Mouse (Mus musculus): ENCODE results near the gene Mdga1.

Gene Mdga1

DNA sequence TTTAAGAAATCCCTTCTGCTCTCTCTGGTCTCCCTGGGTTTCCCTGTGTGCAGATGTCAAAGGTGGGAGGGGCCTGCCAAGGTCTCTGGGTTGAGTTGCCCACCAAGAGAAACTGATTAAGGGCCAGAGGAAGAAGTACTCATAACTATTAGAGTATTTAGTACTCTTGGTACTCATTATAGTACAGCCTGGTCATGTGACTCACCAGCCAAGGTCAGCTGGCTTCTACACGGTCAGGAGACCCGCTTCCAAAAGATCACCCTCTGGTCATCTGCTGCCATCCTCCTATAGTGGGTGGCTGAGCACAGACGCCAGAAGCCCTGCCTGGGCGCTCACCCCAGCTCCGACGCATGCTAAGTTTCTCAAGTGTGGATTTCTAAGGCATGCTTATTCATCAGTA, 124.9 kb downstream of the Mdga1 start:
- DNase-seq (ENCODE audit: low spot score), result no peak

GRCm38 (mm10) chr17:29843419-29844162, 126.3 kb downstream of the Mdga1 start:
- no peak for DNase-seq (ENCODE audit: low spot score)

DNA sequence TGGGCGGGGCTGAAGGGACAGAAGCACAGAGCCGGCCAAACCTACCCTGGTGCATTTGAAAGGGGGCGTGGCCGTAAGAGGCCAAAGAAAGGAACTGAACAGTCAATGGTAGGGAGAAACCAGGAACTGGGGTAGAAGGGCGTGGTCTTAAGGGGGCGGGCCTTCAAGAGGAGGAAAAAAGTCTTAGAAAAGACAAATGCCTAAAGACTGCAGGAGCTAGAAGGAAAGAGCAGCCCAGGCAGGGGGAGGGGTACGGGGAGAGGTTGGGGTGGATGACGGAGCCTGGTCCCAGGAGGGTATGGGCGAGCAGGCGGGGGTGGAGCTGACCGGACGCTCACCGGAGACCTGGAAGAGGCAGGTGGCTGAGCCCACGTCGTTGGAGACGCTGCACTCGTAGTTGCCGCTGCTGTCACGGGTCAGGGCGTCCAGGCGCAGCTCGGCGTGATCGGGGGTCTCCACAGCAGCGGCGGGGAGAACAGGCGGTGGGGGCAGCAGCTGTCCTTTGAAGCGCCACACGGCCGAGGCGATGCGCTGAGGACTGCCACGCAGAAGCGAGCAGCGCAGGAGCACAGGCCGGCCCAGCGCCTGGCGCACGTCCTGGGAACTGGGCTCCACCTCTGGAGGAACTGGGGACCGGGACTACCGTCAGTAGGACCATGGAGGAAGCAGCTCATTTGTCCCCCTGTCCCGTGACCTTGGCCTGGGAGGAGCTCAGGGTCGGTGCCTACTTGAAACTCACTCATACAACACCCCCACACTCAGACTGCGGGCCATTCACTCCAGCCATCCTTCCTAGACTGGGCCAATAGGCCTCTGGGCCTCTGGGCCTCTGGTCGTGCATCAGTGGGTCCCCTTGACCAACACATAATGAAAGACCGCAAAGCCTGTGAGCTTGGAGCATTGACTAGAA, 127.9 kb downstream of the Mdga1 start:
- DNase-seq (ENCODE audit: low spot score), result peak; percentile 39

GRCm38 (mm10) chr17:29838029-29838428, 131.9 kb downstream of the Mdga1 start:
- DNase-seq (ENCODE audit: low spot score), result no peak

- no peak for DNase-seq (ENCODE audit: low spot score)
Observed at GRCm38 (mm10) chr17:29837441-29837840, 132.4 kb downstream of the Mdga1 start.

GRCm38 (mm10) chr17:29834768-29835167, 135.1 kb downstream of the Mdga1 start:
- no peak for DNase-seq (ENCODE audit: low spot score)

- no peak for DNase-seq (ENCODE audit: low spot score)
Observed at GRCm38 (mm10) chr17:29834333-29834732, 135.6 kb downstream of the Mdga1 start.

DNA sequence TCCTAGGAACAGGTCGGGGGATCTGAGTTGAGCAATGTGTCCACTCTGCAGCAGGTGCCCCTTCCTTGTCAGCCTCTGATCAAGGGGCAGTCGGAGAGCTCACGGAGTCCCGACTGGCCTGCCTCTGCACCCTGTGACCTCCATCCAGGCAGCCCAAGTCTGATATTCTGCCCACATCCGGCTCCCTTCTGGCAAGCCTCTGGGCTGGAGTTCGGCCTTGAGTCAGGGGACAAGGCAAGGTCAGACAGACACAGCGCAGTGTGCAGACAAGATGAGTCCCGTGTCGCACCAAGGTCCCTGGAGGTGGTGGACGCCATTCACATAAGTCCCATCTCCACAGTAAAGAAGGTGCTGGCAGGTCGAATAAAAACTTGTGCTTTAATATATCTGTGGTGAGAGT, 138.2 kb downstream of the Mdga1 start:
- no peak for DNase-seq (ENCODE audit: low spot score)

- no peak for DNase-seq (ENCODE audit: low spot score)
Observed at GRCm38 (mm10) chr17:29829136-29829535, 140.8 kb downstream of the Mdga1 start.

GRCm38 (mm10) chr17:29827602-29828001, 142.3 kb downstream of the Mdga1 start:
- DNase-seq (ENCODE audit: low spot score), result no peak

- DNase-seq (ENCODE audit: low spot score), result no peak
Observed at GRCm38 (mm10) chr17:29824512-29825120, 145.3 kb downstream of the Mdga1 start.

GRCm38 (mm10) chr17:29824208-29824509, 145.7 kb downstream of the Mdga1 start:
- DNase-seq (ENCODE audit: low spot score), result no peak

GRCm38 (mm10) chr17:29823439-29824207, 146.3 kb downstream of the Mdga1 start:
- no peak for DNase-seq (ENCODE audit: low spot score)

DNA sequence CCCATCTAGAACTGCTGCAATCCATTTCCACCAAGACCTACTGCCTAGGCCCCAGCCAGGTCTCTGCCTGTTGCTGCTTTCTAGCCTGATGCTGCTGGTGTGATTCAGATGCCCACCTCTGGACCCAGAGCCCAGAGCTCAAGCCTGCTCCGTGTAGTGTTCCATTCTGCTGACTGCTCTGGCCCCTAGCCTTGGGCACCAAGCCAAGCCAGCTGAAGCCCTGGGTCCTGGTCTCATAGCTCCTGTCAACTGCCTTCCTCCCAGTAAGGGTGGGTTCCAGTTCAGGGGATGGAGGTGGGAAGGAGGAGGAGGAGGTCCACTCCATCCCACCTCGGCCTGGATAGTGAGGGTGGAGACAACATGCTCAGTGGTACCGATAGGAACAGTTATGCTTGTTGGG, 150.3 kb downstream of the Mdga1 start:
- no peak for DNase-seq (ENCODE audit: low spot score)

- no peak for DNase-seq (ENCODE audit: low spot score)
Observed at GRCm38 (mm10) chr17:29818989-29819388, 150.9 kb downstream of the Mdga1 start.

GRCm38 (mm10) chr17:29818264-29818945, 151.5 kb downstream of the Mdga1 start:
- DNase-seq (ENCODE audit: low spot score), result no peak

DNA sequence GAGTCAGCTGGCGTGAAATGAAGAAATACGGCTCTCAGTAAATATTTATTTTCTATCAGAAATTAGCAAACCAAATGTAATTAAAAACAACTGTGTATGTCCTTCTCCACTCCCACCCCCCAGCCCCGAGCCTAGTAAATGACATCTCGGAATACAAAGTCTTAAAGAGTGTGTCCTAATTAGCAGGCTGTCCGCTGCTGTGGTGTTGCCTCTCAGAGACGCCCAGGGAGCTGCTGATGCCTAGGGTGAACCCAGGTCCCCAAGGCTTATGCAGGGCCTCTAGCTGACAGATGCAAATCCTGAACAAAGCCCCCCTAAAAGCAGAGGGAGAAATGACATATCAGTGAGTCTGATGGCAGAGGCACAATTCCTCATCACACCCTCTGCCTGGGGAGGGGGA, 155.1 kb downstream of the Mdga1 start:
- DNase-seq (ENCODE audit: low spot score), result no peak

DNA sequence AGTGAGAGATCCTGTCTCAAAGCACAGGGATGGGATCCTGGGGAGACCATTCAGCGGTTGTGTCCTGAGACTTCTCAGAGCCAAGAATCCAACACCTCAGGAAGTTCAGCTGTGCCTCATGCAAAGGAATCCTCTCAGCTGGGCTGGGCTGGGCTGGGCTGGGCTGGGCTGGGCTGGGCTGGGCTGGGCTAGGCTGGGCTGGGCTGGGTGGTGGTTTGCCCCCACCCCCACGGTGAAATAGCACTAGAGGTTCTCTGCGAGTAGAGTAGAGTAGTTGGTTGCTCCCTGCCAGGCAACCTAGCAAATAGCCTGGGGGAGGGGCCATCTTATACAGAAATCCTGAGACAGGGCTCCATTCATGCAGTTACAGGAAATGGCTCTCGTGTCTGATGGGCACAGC, 156.6 kb downstream of the Mdga1 start:
- DNase-seq (ENCODE audit: low spot score), result no peak

DNA sequence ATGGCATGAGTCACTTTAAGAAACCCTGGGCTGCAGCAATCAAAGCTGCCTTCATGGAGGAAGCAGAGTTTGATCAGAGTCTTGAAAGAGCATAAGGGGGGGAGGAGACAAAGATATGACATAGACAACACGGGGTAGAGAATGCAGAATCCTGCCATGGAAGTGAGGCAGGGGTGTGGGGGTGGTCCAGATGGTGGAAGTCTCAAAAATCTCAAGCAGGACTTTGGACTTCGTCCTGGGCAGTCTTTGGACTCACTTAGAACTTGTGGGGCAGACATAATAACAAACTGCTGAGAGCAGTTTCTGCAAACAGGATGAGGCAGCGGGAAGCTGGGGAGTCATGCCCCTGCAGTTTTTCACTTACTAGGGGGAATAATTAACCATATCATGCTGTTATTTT, 166.3 kb downstream of the Mdga1 start:
- no peak for DNase-seq (ENCODE audit: low spot score)

DNA sequence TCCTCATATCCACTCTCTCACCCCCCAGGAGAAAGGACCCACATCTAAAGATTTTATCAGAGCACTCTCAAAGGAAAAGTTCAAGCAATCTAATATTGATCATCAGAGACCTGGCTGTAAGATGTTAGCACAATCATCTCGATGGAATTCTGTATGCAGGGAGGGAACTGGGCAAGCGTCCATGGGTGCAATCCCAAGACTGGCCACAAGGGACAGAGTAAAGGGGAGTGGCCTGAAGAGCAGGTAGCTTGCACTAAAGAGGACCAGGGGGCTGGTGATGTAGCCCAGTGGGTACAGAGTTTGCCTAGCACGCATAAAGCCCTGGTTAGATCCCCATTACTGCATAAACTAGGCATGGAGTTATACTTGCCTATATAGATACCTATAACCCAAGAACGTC, 168.5 kb downstream of the Mdga1 start:
- DNase-seq (ENCODE audit: low spot score), result peak; percentile 83

- no peak for DNase-seq (ENCODE audit: low spot score)
Observed at GRCm38 (mm10) chr17:29800096-29800455, 169.8 kb downstream of the Mdga1 start.

Data from urinary bladder, postnatal 25 days (tissue).